Mouse (Mus musculus) forebrain, embryonic 12.5 days (tissue): ENCODE measurements around the gene Cilp. TPM values are rescaled to one million over a fixed set of nuclear protein-coding genes. Genes with fewer than 3 reads are reported as not detected.
A peak's percentile ranks its signal among the peaks of the same experiment; 100 is the strongest.

ENCODE experiments used
- ATAC-seq: fragments of 200-750 bp; cut with Nextera tagmentation; 2 replicates; pipeline ENCODE4 v1.8.0; 2017; ENCODE audit warnings: moderate TSS enrichment; ENCODE audit not compliant: low FRiP score
- H3K27ac ChIP-seq: fragments of 300-500 bp; sonication (generic); 2 replicates; pipeline ENCODE4 v1.5.1; 2016; ENCODE audit warnings: mild to moderate bottlenecking
- H3K27me3 ChIP-seq: fragments of 300-500 bp; sonication (generic); 2 replicates; pipeline ENCODE4 v1.6.1; 2016; ENCODE audit warnings: mild to moderate bottlenecking
- H3K36me3 ChIP-seq: fragments of 300-500 bp; sonication (generic); replicated peaks from 2 replicates; pipeline ENCODE4 v1.6.1; 2016; ENCODE audit warnings: mild to moderate bottlenecking
- H3K4me1 ChIP-seq: fragments of 300-500 bp; sonication (generic); 2 replicates; pipeline ENCODE4 v1.6.1; 2016
- H3K4me2 ChIP-seq: fragments of 300-500 bp; sonication (generic); 2 replicates; pipeline ENCODE4 v1.6.1; 2016; ENCODE audit warnings: mild to moderate bottlenecking, moderate library complexity
- H3K4me3 ChIP-seq: fragments of 300-500 bp; sonication (generic); replicated peaks from 2 replicates; pipeline ENCODE4 v1.5.1; 2016; ENCODE audit warnings: mild to moderate bottlenecking
- H3K9ac ChIP-seq: fragments of 300-500 bp; sonication (generic); 2 replicates; pipeline ENCODE4 v1.6.1; 2016; ENCODE audit warnings: mild to moderate bottlenecking
- H3K9me3 ChIP-seq: fragments of 300-500 bp; sonication (generic); 2 replicates; pipeline ENCODE4 v1.6.1; 2016
- WGBS: fragments of 180-500 bp; shearing (Covaris S2); methylation state at CpG from one replicate; pipeline ENCODE4 v1.1.7; 2016; 5-methylcytosine and 5-hydroxymethylcytosine counted together
- polyA plus RNA-seq: library from polyadenylated mRNA; unstranded; fragments of >200 nt; fragmentation: Nextera tagmentation; extraction: Ambion mirVana; gene quantifications from 2 replicates; pipeline ENCODE4 v1.2.1, GENCODE M21; 2016

Cilp gene
- polyA plus RNA-seq, 1 experiment from 2014 or later: 0.65 TPM

- Histone ChIP-seq H3K27ac (no peak overlapping the region), H3K4me3 (no peak overlapping the region), H3K4me1 (no peaks in the 10 kb centered on the region; the same call in 1 of the 2 replicates), H3K9ac (no peak overlapping the region), H3K36me3 (peaks cover 4% of the 10 kb centered on the region; the same call in 1 of the 2 replicates), H3K4me2 (no peak overlapping the region), H3K27me3 (no peaks in the 10 kb centered on the region), H3K9me3 (no peaks in the 10 kb centered on the region)
- WGBS: 59% methylated on average over 1 of the region's 1 CpGs
- ATAC-seq: no peak
These were observed 29.4 kb upstream of the Cilp start for GRCm38 (mm10) chr9:65235601-65236000.

DNA sequence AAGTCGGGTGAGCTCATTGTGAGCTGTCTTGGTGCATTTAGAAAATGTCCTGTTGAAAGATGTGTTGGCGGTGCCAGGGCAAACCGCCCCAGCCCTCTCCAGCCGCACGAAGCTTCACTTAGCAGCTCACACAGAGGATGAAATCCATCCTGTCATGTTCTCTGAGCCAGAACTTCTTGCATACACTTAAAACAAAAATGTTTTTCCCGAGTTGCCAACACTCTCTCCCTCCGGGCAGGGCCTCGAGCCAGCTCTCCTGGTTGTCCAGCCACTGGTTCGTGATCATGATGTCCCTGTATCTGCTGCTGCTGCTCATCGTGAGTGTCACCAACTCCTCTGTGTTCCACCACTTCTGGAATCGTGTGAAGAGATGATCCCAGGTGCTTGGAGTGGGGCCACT, 27.4 kb upstream of the Cilp start:
- WGBS: 88% methylated on average over 11 of the region's 11 CpGs
- Histone ChIP-seq H3K9ac (no peak overlapping the region), H3K4me3 (no peak overlapping the region), H3K27ac (no peak overlapping the region), H3K36me3 (peaks cover 4% of the 10 kb centered on the region; the same call in 1 of the 2 replicates), H3K4me1 (no peaks in the 10 kb centered on the region; the same call in 1 of the 2 replicates), H3K4me2 (no peak overlapping the region), H3K9me3 (no peaks in the 10 kb centered on the region), H3K27me3 (no peaks in the 10 kb centered on the region)
- ATAC-seq: no peak

DNA sequence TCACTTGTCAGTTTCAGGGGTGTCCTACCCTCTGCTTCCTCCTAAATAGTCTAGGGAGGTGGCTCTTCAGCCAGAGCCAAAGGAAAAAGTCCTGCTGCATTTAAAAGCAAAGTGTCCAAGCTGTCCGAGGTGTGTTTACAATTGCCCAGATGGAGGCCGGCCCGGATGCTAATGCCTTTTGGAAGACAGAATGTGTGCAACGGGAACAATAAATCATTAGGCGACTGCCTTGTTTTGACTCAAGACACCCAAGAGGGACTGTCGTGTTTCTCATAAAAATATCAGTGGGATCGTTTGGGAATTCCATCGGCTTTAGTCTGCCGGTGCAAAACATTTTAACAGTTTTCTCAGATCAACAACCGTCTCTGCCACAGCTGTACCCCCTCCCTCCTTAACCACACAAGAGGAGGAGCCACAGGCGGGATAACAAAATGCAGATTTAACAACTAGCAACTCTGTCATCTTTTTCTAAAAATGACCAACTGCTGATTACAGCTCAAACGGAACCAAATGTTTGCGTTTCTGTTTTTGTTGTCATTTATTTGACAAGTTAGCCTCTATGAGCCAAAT, 26.7 kb upstream of the Cilp start:
- no peak overlapping the region for H3K4me2 ChIP-seq
- peaks cover 6% of the 10 kb centered on the region for H3K4me1 ChIP-seq
- H3K27me3 ChIP-seq: no peaks in the 10 kb centered on the region
- H3K9ac ChIP-seq: no peak overlapping the region
- H3K27ac ChIP-seq: no peak overlapping the region
- WGBS: 82% methylated on average over 13 of the region's 13 CpGs
- 0 out of 2 replicates have a peak, but pooled peaks cover 4% of the 10 kb centered on the region for H3K36me3 ChIP-seq
- no peak overlapping the region for H3K4me3 ChIP-seq
- H3K9me3 ChIP-seq: no peaks in the 10 kb centered on the region
- no peak for ATAC-seq

GRCm38 (mm10) chr9:65239176-65239575, 25.8 kb upstream of the Cilp start:
- no peak for ATAC-seq
- 94% methylated on average over 4 of the region's 4 CpGs for WGBS
- Histone ChIP-seq H3K4me3 (no peak overlapping the region), H3K9me3 (no peaks in the 10 kb centered on the region), H3K36me3 (0 out of 2 replicates have a peak, but pooled peaks cover 4% of the 10 kb centered on the region), H3K27ac (no peak overlapping the region), H3K4me2 (no peak overlapping the region), H3K9ac (no peak overlapping the region), H3K27me3 (no peaks in the 10 kb centered on the region), H3K4me1 (peaks cover 7% of the 10 kb centered on the region)

- ATAC-seq: no peak
- Histone ChIP-seq H3K36me3 (0 out of 2 replicates have a peak, but pooled peaks cover 4% of the 10 kb centered on the region), H3K9ac (no peak overlapping the region), H3K27me3 (no peaks in the 10 kb centered on the region), H3K27ac (no peak overlapping the region), H3K4me2 (no peak overlapping the region), H3K4me3 (no peak overlapping the region), H3K9me3 (no peaks in the 10 kb centered on the region), H3K4me1 (peaks cover 7% of the 10 kb centered on the region)
- 91% methylated on average over 5 of the region's 5 CpGs for WGBS
These were observed 25.2 kb upstream of the Cilp start for GRCm38 (mm10) chr9:65239731-65240130.

GRCm38 (mm10) chr9:65240587-65240986, 24.4 kb upstream of the Cilp start:
- no peak overlapping the region for H3K4me3 ChIP-seq
- WGBS: 85% methylated on average over 3 of the region's 3 CpGs
- H3K27me3 ChIP-seq: no peaks in the 10 kb centered on the region
- H3K9ac ChIP-seq: no peak overlapping the region
- no peak overlapping the region for H3K4me2 ChIP-seq
- H3K36me3 ChIP-seq: 0 out of 2 replicates have a peak, but pooled peaks cover 4% of the 10 kb centered on the region
- ATAC-seq: no peak
- peaks cover 7% of the 10 kb centered on the region for H3K4me1 ChIP-seq
- H3K27ac ChIP-seq: no peak overlapping the region
- no peaks in the 10 kb centered on the region for H3K9me3 ChIP-seq

- Histone ChIP-seq H3K4me2 (no peak overlapping the region), H3K36me3 (0 out of 2 replicates have a peak, but pooled peaks cover 4% of the 10 kb centered on the region), H3K27me3 (no peaks in the 10 kb centered on the region), H3K4me3 (no peak overlapping the region), H3K9ac (no peak overlapping the region), H3K27ac (no peak overlapping the region), H3K4me1 (peaks cover 7% of the 10 kb centered on the region), H3K9me3 (no peaks in the 10 kb centered on the region)
- 69% methylated on average over 5 of the region's 5 CpGs for WGBS
- no peak for ATAC-seq
These were observed 23.0 kb upstream of the Cilp start for GRCm38 (mm10) chr9:65241973-65242372.

DNA sequence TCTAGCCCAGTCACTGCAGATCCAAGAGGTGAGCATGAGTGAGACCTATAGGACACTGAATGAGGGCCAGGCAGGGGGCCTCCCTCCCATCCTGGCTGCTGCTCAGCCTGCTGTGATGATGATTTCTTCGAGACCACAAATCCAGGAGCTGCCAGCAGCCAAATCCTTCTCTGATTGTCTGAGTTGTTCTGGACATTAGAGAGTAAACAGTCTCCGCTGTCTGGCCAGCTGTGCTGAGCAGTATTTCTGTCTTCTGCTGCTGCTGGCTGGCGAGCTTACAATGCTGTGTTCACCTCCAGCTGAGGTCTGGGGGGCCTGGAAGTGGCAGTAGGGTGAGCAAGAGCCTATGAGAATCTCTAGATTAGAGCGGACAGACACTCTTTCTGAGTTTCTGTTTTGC, 21.7 kb upstream of the Cilp start:
- Histone ChIP-seq H3K27me3 (no peaks in the 10 kb centered on the region), H3K9ac (0 out of 2 replicates have a peak overlapping the region, but pooled peaks have one; percentile 21), H3K4me1 (peaks cover 7% of the 10 kb centered on the region), H3K4me3 (no peak overlapping the region), H3K27ac (no peak overlapping the region), H3K9me3 (no peaks in the 10 kb centered on the region), H3K36me3 (no peaks in the 10 kb centered on the region), H3K4me2 (no peak overlapping the region)
- 60% methylated on average over 4 of the region's 4 CpGs for WGBS
- no peak for ATAC-seq

GRCm38 (mm10) chr9:65244036-65244806, 20.8 kb upstream of the Cilp start:
- H3K27me3 ChIP-seq: no peaks in the 10 kb centered on the region
- no peak overlapping the region for H3K4me3 ChIP-seq
- no peak overlapping the region for H3K4me2 ChIP-seq
- no peak for ATAC-seq
- no peak overlapping the region for H3K9ac ChIP-seq
- H3K36me3 ChIP-seq: no peaks in the 10 kb centered on the region
- WGBS: 56% methylated on average over 9 of the region's 9 CpGs
- no peak overlapping the region for H3K27ac ChIP-seq
- H3K4me1 ChIP-seq: peaks cover 7% of the 10 kb centered on the region
- no peaks in the 10 kb centered on the region for H3K9me3 ChIP-seq

DNA sequence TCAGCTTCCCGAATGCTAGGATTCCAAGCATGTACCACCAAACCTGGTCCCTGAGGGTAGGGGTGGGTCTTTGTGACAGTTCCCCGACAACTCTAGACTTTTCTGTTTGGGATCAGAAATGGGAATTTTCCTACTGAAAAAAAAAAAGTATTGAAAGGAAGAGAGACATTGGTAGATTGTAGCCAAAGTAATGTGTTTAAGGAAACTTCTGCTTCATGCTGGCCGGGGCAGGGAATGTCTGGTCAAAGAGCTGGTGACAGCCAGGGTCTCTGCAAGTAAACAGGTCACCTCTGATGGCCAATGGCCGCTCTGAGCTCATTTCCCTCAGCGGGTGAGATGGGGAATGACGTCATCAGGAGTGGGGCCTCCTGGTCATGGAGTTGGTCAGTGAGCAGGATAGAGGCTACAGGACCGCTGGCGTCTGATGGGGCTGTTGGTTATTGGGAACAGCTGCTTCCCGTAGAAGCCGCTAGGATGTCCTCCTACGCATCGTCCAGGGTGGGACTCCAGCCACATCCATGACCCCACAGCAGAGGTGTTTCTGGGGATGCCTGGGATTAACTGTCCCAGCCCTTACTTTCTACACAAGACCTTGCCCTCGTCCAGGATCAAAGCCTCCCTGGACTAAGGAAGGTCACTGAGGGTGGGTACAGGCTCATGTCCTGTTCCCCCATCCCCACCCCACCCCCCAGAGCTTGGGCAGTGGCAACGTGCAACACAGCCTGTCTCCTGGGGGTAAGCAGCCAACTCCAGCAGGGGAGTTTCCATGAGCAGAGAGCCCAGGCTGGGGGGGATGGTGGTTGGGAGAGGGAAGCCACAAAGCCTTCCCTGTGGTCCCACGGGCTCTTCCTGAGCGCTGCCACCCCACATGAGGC, 17.2 kb upstream of the Cilp start:
- H3K9me3 ChIP-seq: no peaks in the 10 kb centered on the region
- no peak for ATAC-seq
- WGBS: 81% methylated on average over 16 of the region's 16 CpGs

GRCm38 (mm10) chr9:65248377-65248690, 16.6 kb upstream of the Cilp start:
- H3K4me1 ChIP-seq: peaks cover under 1% of the 10 kb centered on the region
- no peak overlapping the region for H3K4me3 ChIP-seq
- 93% methylated on average over 5 of the region's 5 CpGs for WGBS
- no peak overlapping the region for H3K4me2 ChIP-seq
- H3K36me3 ChIP-seq: no peaks in the 10 kb centered on the region
- ATAC-seq: no peak
- no peak overlapping the region for H3K27ac ChIP-seq
- H3K9ac ChIP-seq: no peak overlapping the region
- H3K27me3 ChIP-seq: no peaks in the 10 kb centered on the region
- no peaks in the 10 kb centered on the region for H3K9me3 ChIP-seq

More for the DNA sequence above, 17.2 kb upstream of the Cilp start:
- H3K27ac ChIP-seq: no peak overlapping the region
- no peaks in the 10 kb centered on the region for H3K27me3 ChIP-seq
- H3K4me1 ChIP-seq: peaks cover 7% of the 10 kb centered on the region
- H3K4me3 ChIP-seq: no peak overlapping the region
- no peak overlapping the region for H3K4me2 ChIP-seq
- H3K36me3 ChIP-seq: no peaks in the 10 kb centered on the region
- no peak overlapping the region for H3K9ac ChIP-seq

DNA sequence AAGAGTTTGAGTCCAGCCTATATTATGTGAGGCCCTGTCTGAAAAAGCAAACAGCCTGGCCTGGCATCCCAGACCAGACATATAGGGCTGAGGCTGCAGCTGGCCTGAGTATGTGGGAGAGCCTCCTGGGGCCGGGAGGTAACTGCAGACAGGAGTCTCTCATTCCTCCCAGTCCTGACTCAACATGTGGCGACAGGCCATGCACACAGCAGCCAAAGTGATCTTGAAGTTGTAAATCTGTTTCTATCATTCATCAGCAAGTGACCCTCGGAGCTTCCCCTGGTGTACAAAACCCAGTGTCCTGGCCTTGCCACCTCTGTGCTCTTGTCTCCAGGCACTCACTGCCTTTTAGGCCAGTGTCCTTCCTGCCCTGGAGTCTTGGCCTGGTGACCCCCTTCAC, 13.0 kb upstream of the Cilp start:
- H3K36me3 ChIP-seq: no peaks in the 10 kb centered on the region
- H3K4me1 ChIP-seq: no peaks in the 10 kb centered on the region
- no peaks in the 10 kb centered on the region for H3K9me3 ChIP-seq
- no peak overlapping the region for H3K9ac ChIP-seq
- no peak overlapping the region for H3K27ac ChIP-seq
- WGBS: 82% methylated on average over 3 of the region's 3 CpGs
- no peak overlapping the region for H3K4me2 ChIP-seq
- H3K27me3 ChIP-seq: no peaks in the 10 kb centered on the region
- no peak for ATAC-seq
- H3K4me3 ChIP-seq: no peak overlapping the region
